Mouse (Mus musculus) kidney, postnatal 36 days (tissue): ENCODE data around the gene Hist1h4f.
"Not testable (repeated sequence)": the region's sequence is repeated elsewhere in the genome, so short reads cannot be mapped to it uniquely, and the experiment has no call there.

Source experiments
- DNase-seq, 2 experiments: peaks; one replicate each; pipeline ENCODE4 v3.0.0; 2021 to 2022; ENCODE audit warnings: mixed read lengths in 2 of 2

Hist1h4f gene

GRCm38 (mm10) chr13:23551146-23551834, at the start of gene Hist1h4f:
Gene Hist1h4f (minus strand): TSS chr13:23551648.
- DNase-seq: peak; percentile 83 to 89

GRCm38 (mm10) chr13:23597957-23598356, 46.5 kb upstream of the Hist1h4f start:
- DNase-seq: peak; percentile 62 to 92

- no peak for DNase-seq
Measured at GRCm38 (mm10) chr13:23595622-23596372, 44.3 kb upstream of the Hist1h4f start.

- no peak for DNase-seq
Measured at GRCm38 (mm10) chr13:23595185-23595584, 43.7 kb upstream of the Hist1h4f start.

GRCm38 (mm10) chr13:23593051-23593770, 41.8 kb upstream of the Hist1h4f start:
- peak; percentile 36 to 38 for DNase-seq

- no peak for DNase-seq
Measured at GRCm38 (mm10) chr13:23592614-23593013, 41.2 kb upstream of the Hist1h4f start.

GRCm38 (mm10) chr13:23591886-23592285, 40.4 kb upstream of the Hist1h4f start:
- not testable (repeated sequence) for DNase-seq

- no peak for DNase-seq
Measured at GRCm38 (mm10) chr13:23591206-23591605, 39.8 kb upstream of the Hist1h4f start.

GRCm38 (mm10) chr13:23586940-23587225, 35.4 kb upstream of the Hist1h4f start:
- DNase-seq: no peak

- DNase-seq: no peak
Measured at GRCm38 (mm10) chr13:23586099-23586939, 34.9 kb upstream of the Hist1h4f start.

GRCm38 (mm10) chr13:23585442-23586098, 34.1 kb upstream of the Hist1h4f start:
- DNase-seq: peak; percentile 56 to 79

GRCm38 (mm10) chr13:23585029-23585441, 33.6 kb upstream of the Hist1h4f start:
- peak; percentile 65 to 80 for DNase-seq

GRCm38 (mm10) chr13:23584331-23584730, 32.9 kb upstream of the Hist1h4f start:
- DNase-seq: no peak

GRCm38 (mm10) chr13:23583387-23584068, 32.1 kb upstream of the Hist1h4f start:
- no peak for DNase-seq

- no peak for DNase-seq
Measured at GRCm38 (mm10) chr13:23582219-23583056, 31.0 kb upstream of the Hist1h4f start.

- peak; percentile 93 to 98 for DNase-seq
Measured at GRCm38 (mm10) chr13:23581408-23582218, 30.2 kb upstream of the Hist1h4f start, which contains the start of gene Hist1h4d. Gene Hist1h4d (plus strand): TSS chr13:23581598.

- DNase-seq: no peak
Measured at GRCm38 (mm10) chr13:23577835-23578234, 26.4 kb upstream of the Hist1h4f start.

GRCm38 (mm10) chr13:23576906-23577639, 25.6 kb upstream of the Hist1h4f start:
- DNase-seq: no peak

GRCm38 (mm10) chr13:23576351-23576881, 25.0 kb upstream of the Hist1h4f start:
- no peak for DNase-seq
